Mouse (Mus musculus): ENCODE results near the gene Tcf7l2. TPM values are rescaled to one million over a fixed set of nuclear protein-coding genes. Genes with fewer than 3 reads are reported as not detected.

Tcf7l2 gene
- polyA plus RNA-seq, 1 experiment, result 10.3 TPM

DNA sequence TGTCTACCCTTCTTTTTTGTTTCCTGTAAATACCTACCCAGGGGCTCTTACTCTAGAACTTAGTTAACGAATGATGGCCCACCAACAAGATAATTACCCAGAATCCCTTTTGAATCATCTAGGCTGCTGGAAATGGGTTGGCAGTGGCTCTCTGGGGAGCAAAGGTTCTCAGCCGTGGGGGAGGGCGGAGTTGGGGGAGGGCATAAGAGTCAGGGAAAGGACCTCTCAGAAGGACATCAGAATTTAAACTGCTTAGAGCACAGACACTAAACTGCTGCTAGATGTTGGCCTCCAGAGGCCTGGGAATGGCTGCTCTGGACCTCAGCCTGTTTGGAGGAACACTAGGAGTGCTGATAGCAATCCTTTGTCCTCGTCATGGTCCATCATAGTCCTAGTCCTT lies 105.4 kb downstream of the Tcf7l2 start:
- no peak overlapping the region for H3ac ChIP-seq (ENCODE audit: control insufficient read depth, insufficient read length, low read depth)
- peaks cover 5% of the 10 kb centered on the region for H3K36me3 ChIP-seq (ENCODE audit: control insufficient read depth, insufficient read depth)
- peaks cover 22% of the 10 kb centered on the region for H3K79me2 ChIP-seq (ENCODE audit: control insufficient read depth, insufficient read depth)
- no peaks in the 10 kb centered on the region for H3K27me3 ChIP-seq (ENCODE audit: control insufficient read depth, insufficient read depth, insufficient read length)
- TF ChIP-seq CEBPB (IDR thresholded peaks at IDR 0.05; ENCODE audit: low read depth) (no peak), MYOD1 (IDR thresholded peaks at IDR 0.05; ENCODE audit: control insufficient read depth, insufficient read length, low read depth) (no peak), USF1 (IDR thresholded peaks at IDR 0.05; ENCODE audit: low read depth) (no peak), FOSL1 (IDR thresholded peaks at IDR 0.05; ENCODE audit: insufficient read depth, low read length, poor library complexity, severe bottlenecking) (no peak), CTCF (IDR thresholded peaks at IDR 0.05; ENCODE audit: control insufficient read depth, insufficient read depth, insufficient read length) (no peak), MAX (IDR thresholded peaks at IDR 0.05) (no peak), MYOG (IDR thresholded peaks at IDR 0.05; ENCODE audit: control insufficient read depth, extremely low read depth, insufficient read length) (no peak)
- H3K4me3 ChIP-seq (ENCODE audit: insufficient read depth, poor library complexity, severe bottlenecking), result no peak overlapping the region
- H3K79me3 ChIP-seq (ENCODE audit: low read depth), result peaks cover 1% of the 10 kb centered on the region

DNA sequence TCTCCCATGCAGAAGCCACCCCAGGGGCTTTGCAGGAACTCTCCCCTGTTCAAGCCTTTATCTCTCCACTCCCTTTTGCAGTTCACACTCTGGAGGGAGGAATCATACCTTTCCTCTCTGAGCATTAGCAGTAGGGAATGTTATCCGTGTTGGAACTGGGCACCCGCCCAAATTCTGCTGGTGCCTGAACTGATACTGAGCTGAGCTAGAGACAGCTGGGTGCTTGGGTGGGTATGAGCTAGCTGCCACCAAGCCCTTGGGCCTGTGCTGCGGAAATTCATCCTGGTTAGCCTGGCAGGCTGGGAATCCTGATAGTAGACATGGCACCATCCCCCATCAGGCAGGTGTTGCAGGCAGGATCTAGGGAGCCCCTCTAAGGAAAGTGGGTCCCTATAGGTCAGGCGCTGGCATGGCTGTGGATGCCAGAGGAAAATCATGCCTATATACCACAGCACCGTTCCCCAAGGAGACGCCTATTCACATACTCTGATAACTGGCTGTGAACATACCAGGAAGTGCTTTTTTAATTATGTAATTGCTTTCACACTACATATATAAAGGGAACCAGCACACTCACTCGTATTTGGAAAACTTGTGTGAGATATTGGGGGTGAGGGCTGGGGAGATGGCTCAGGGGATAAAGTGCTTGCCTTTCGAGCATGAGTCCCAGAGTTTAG lies 108.9 kb downstream of the Tcf7l2 start:
- H3K79me3 ChIP-seq (ENCODE audit: low read depth), result peaks cover 1% of the 10 kb centered on the region
- H3K27me3 ChIP-seq (ENCODE audit: control insufficient read depth, insufficient read depth, insufficient read length), result no peaks in the 10 kb centered on the region
- TF ChIP-seq MYOG (IDR thresholded peaks at IDR 0.05; ENCODE audit: control insufficient read depth, extremely low read depth, insufficient read length) (no peak), CTCF (IDR thresholded peaks at IDR 0.05; ENCODE audit: control insufficient read depth, insufficient read depth, insufficient read length) (no peak), FOSL1 (IDR thresholded peaks at IDR 0.05; ENCODE audit: insufficient read depth, low read length, poor library complexity, severe bottlenecking) (no peak), MAX (IDR thresholded peaks at IDR 0.05) (no peak), USF1 (IDR thresholded peaks at IDR 0.05; ENCODE audit: low read depth) (no peak), MYOD1 (IDR thresholded peaks at IDR 0.05; ENCODE audit: control insufficient read depth, insufficient read length, low read depth) (no peak), CEBPB (IDR thresholded peaks at IDR 0.05; ENCODE audit: low read depth) (no peak)
- H3K36me3 ChIP-seq (ENCODE audit: control insufficient read depth, insufficient read depth), result peaks cover 5% of the 10 kb centered on the region
- no peak overlapping the region for H3ac ChIP-seq (ENCODE audit: control insufficient read depth, insufficient read length, low read depth)
- H3K79me2 ChIP-seq (ENCODE audit: control insufficient read depth, insufficient read depth), result peaks cover 23% of the 10 kb centered on the region
- H3K4me3 ChIP-seq (ENCODE audit: insufficient read depth, poor library complexity, severe bottlenecking), result no peak overlapping the region

DNA sequence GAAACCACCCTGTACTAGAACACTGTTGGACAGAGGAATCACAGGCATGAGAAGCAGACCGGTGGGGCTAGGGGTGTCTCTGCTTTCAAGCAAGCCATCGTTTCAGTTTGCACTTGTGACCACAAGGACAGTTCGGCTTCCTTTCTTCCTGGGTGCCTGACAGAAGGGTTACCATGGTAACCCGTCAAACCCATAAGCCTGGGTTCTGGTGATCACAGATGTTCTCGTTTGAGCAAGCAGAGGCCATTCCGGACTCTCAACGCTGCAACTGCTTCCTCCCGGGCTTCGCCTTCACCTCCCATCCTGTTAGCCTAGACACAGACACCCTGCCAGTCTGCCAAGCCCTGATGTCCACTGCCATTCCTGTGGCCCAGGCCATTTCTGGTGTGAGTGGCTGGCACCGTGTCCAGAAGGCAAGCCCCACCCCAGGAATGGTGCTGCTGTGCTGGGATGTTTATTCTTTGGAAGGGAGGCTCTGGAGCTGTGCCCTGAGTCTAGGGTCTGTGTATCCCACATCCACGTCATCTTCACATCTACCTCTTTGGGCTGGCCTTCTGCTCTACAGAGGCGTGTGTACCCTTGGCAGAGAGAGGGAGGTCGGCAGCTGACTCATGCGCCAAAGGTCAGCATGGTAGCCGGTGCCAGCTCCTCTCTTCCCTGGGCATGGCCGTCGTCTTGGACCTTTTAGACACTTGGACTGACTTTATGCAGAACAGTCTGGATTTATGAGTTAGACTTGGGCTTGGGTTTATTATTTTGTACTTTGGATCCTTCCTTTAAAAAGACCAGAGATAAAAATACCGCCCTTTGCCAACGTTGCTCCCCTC lies 110.1 kb downstream of the Tcf7l2 start:
- H3K27me3 ChIP-seq (ENCODE audit: control insufficient read depth, insufficient read depth, insufficient read length), result no peaks in the 10 kb centered on the region
- TF ChIP-seq CEBPB (IDR thresholded peaks at IDR 0.05; ENCODE audit: low read depth) (no peak), MYOD1 (IDR thresholded peaks at IDR 0.05; ENCODE audit: control insufficient read depth, insufficient read length, low read depth) (no peak), MAX (IDR thresholded peaks at IDR 0.05) (no peak), USF1 (IDR thresholded peaks at IDR 0.05; ENCODE audit: low read depth) (no peak), MYOG (IDR thresholded peaks at IDR 0.05; ENCODE audit: control insufficient read depth, extremely low read depth, insufficient read length) (no peak), FOSL1 (IDR thresholded peaks at IDR 0.05; ENCODE audit: insufficient read depth, low read length, poor library complexity, severe bottlenecking) (no peak), CTCF (IDR thresholded peaks at IDR 0.05; ENCODE audit: control insufficient read depth, insufficient read depth, insufficient read length) (no peak)
- H3K79me2 ChIP-seq (ENCODE audit: control insufficient read depth, insufficient read depth), result peaks cover 23% of the 10 kb centered on the region
- H3K4me3 ChIP-seq (ENCODE audit: insufficient read depth, poor library complexity, severe bottlenecking), result no peak overlapping the region
- H3ac ChIP-seq (ENCODE audit: control insufficient read depth, insufficient read length, low read depth), result no peak overlapping the region
- H3K79me3 ChIP-seq (ENCODE audit: low read depth), result peaks cover 1% of the 10 kb centered on the region
- H3K36me3 ChIP-seq (ENCODE audit: control insufficient read depth, insufficient read depth), result peaks cover 5% of the 10 kb centered on the region

DNA sequence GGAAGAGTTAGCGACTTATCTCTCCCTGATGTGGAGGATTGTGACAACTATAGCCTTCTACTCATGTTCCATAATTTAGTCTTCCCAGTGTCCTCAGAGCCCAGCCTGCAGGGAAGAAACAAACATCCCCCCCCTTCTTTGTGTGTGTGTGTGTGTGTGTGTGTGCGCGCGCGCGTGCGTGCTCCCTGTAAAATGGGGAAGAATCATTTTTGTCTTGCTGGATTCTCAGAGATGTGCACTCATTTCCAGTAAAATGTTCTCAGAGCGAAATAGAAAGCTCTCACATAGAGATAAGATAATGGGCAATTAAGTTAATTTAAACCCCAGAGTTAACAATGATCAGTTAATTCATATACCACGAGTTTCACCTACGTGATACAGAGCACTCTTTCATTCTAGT lies 112.8 kb downstream of the Tcf7l2 start:
- Histone ChIP-seq H3ac (ENCODE audit: control insufficient read depth, insufficient read length, low read depth) (no peak overlapping the region), H3K79me3 (ENCODE audit: low read depth) (peaks cover 1% of the 10 kb centered on the region), H3K36me3 (ENCODE audit: control insufficient read depth, insufficient read depth) (peaks cover 4% of the 10 kb centered on the region), H3K4me3 (ENCODE audit: insufficient read depth, poor library complexity, severe bottlenecking) (no peak overlapping the region), H3K27me3 (ENCODE audit: control insufficient read depth, insufficient read depth, insufficient read length) (no peaks in the 10 kb centered on the region), H3K79me2 (ENCODE audit: control insufficient read depth, insufficient read depth) (peaks cover 22% of the 10 kb centered on the region)
- TF ChIP-seq USF1 (IDR thresholded peaks at IDR 0.05; ENCODE audit: low read depth) (no peak), FOSL1 (IDR thresholded peaks at IDR 0.05; ENCODE audit: insufficient read depth, low read length, poor library complexity, severe bottlenecking) (no peak), MYOG (IDR thresholded peaks at IDR 0.05; ENCODE audit: control insufficient read depth, extremely low read depth, insufficient read length) (no peak), MYOD1 (IDR thresholded peaks at IDR 0.05; ENCODE audit: control insufficient read depth, insufficient read length, low read depth) (no peak), CTCF (IDR thresholded peaks at IDR 0.05; ENCODE audit: control insufficient read depth, insufficient read depth, insufficient read length) (no peak), MAX (IDR thresholded peaks at IDR 0.05) (no peak), CEBPB (IDR thresholded peaks at IDR 0.05; ENCODE audit: low read depth) (no peak)

DNA sequence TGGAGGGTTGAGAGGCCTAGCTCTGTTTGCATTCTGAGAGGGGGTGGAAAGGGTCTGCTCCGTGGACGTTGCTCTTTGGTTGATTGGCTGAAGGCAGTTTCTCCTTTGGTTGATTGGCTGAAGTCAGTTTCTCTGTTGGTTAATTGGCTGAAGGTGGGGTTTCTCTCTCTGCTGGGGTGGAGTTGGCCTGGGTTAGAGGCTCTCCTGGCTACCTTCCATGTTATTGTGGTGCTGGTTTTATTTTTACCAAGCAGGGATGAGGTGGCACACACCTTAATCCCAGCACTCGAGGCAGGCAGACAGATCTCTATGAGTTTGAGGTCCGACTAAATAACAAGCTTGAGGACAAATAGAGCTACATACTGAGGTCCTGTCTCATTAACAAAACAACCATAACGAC lies 114.0 kb downstream of the Tcf7l2 start:
- TF ChIP-seq FOSL1 (IDR thresholded peaks at IDR 0.05; ENCODE audit: insufficient read depth, low read length, poor library complexity, severe bottlenecking) (no peak), CTCF (IDR thresholded peaks at IDR 0.05; ENCODE audit: control insufficient read depth, insufficient read depth, insufficient read length) (no peak), CEBPB (IDR thresholded peaks at IDR 0.05; ENCODE audit: low read depth) (no peak), MYOD1 (IDR thresholded peaks at IDR 0.05; ENCODE audit: control insufficient read depth, insufficient read length, low read depth) (no peak), USF1 (IDR thresholded peaks at IDR 0.05; ENCODE audit: low read depth) (no peak), MYOG (IDR thresholded peaks at IDR 0.05; ENCODE audit: control insufficient read depth, extremely low read depth, insufficient read length) (no peak), MAX (IDR thresholded peaks at IDR 0.05) (no peak)
- no peak overlapping the region for H3K4me3 ChIP-seq (ENCODE audit: insufficient read depth, poor library complexity, severe bottlenecking)
- H3K79me3 ChIP-seq (ENCODE audit: low read depth), result peaks cover 1% of the 10 kb centered on the region
- no peaks in the 10 kb centered on the region for H3K27me3 ChIP-seq (ENCODE audit: control insufficient read depth, insufficient read depth, insufficient read length)
- H3K36me3 ChIP-seq (ENCODE audit: control insufficient read depth, insufficient read depth), result peaks cover 4% of the 10 kb centered on the region
- H3K79me2 ChIP-seq (ENCODE audit: control insufficient read depth, insufficient read depth), result peaks cover 18% of the 10 kb centered on the region
- no peak overlapping the region for H3ac ChIP-seq (ENCODE audit: control insufficient read depth, insufficient read length, low read depth)
